Mouse (Mus musculus) heart, embryonic 16.5 days (tissue): ENCODE measurements at regions not wholly inside any gene's neighbourhood (a gene's known extent, or its start where the extent isn't known, plus 50 kb on each side); places are given as distances from the start of the nearest gene placed in this dataset.

Experiments used
- ATAC-seq: fragments of 200-750 bp; cut with Nextera tagmentation; replicated peaks from 2 replicates; pipeline ENCODE4 v1.8.0; 2017; ENCODE audit warnings: moderate number of reproducible peaks; ENCODE audit not compliant: insufficient read depth, low FRiP score; ENCODE audit errors: extremely low read depth
- H3K27ac ChIP-seq: fragments of 300-500 bp; sonication (generic); 2 replicates; pipeline ENCODE4 v1.5.1; 2014; ENCODE audit warnings: mild to moderate bottlenecking, low read length, control low read depth, moderate library complexity
- H3K27me3 ChIP-seq: fragments of 300-500 bp; sonication (generic); 2 replicates; pipeline ENCODE4 v1.6.1; 2014; ENCODE audit warnings: low read length, mixed read lengths; ENCODE audit not compliant: control insufficient read depth, insufficient read depth
- H3K36me3 ChIP-seq: fragments of 300-500 bp; sonication (generic); 2 replicates; pipeline ENCODE4 v1.6.1; 2014; ENCODE audit not compliant: control insufficient read depth, insufficient read depth
- H3K4me1 ChIP-seq: fragments of 300-500 bp; sonication (generic); 2 replicates; pipeline ENCODE4 v1.6.1; 2014; ENCODE audit warnings: low read length, mixed read lengths; ENCODE audit not compliant: control insufficient read depth, insufficient read depth
- H3K4me2 ChIP-seq: fragments of 300-500 bp; sonication (generic); 2 replicates; pipeline ENCODE4 v1.6.1; 2014; ENCODE audit warnings: low read depth, mild to moderate bottlenecking, control low read depth, low read length
- H3K4me3 ChIP-seq: fragments of 300-500 bp; sonication (generic); 2 replicates; pipeline ENCODE4 v1.5.1; 2014; ENCODE audit warnings: mild to moderate bottlenecking, control low read depth, low read length
- H3K9ac ChIP-seq: fragments of 300-500 bp; sonication (generic); 2 replicates; pipeline ENCODE4 v1.6.1; 2014; ENCODE audit warnings: low read length, control low read depth
- H3K9me3 ChIP-seq: fragments of 300-500 bp; sonication (generic); replicated peaks from 2 replicates; pipeline ENCODE4 v1.6.1; 2016; ENCODE audit warnings: low read length; ENCODE audit not compliant: control insufficient read depth
- WGBS: fragments of 180-500 bp; shearing (Covaris S2); extraction: QIAGEN DNeasy Blood & Tissue Kit; methylation state at CpG from one replicate; pipeline ENCODE4 v1.1.7; 2014; 5-methylcytosine and 5-hydroxymethylcytosine counted together

DNA sequence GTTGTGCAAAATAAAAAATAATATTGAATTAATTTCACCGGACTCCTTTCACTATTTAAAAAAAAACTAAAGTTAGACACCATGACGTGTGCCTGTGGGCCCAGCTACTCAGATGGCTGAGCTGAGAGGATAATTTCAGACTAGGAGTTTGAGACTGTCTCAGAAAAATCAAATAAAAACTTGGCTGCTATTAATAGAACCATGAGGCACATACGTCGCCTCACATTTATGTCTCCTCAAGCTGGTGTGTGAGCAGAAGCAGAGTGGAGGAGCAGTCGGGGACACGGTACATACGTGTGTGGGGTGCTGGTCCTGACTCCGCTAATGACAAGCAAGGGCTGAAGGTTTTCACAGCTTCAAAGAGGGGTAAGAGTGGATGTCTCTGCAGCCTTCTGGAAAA, 52.8 kb upstream of the Dmrtb1 start:
- 75% methylated on average over 8 of the region's 8 CpGs for WGBS
- Histone ChIP-seq H3K4me3 (no peak overlapping the region), H3K4me2 (no peak overlapping the region), H3K27ac (no peak overlapping the region), H3K27me3 (peaks cover 10% of the 10 kb centered on the region; the same call in 1 of the 2 replicates), H3K9ac (no peak overlapping the region), H3K36me3 (no peaks in the 10 kb centered on the region), H3K9me3 (no peaks in the 10 kb centered on the region), H3K4me1 (no peaks in the 10 kb centered on the region)
- ATAC-seq, result no peak

DNA sequence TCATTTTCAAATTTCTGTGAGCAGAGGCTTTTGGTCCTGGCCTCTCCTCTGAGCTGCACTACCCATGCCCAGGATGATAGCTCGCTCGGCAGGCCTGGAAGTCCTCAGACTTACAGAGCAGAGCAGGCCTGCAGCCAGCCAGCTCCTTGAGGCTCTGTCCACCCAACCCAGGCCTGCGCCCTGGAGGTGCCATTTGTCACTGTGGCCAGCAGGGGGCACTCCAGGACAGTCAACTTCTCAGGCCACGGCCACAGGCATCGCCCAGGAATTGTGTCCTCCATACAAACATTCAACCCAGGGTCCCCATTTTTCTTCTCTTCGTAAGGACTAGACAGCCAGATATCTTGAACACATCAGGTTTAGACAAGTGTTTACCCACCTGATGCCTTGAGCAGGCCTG, 53.9 kb upstream of the Dmrtb1 start:
- no peak overlapping the region for H3K9ac ChIP-seq
- H3K27me3 ChIP-seq, result peaks cover 13% of the 10 kb centered on the region; the same call in 1 of the 2 replicates
- H3K4me2 ChIP-seq, result no peak overlapping the region
- no peak overlapping the region for H3K27ac ChIP-seq
- H3K36me3 ChIP-seq, result no peaks in the 10 kb centered on the region
- H3K4me3 ChIP-seq, result no peak overlapping the region
- ATAC-seq, result peak; percentile 50; the same call in 1 of the 2 replicates
- WGBS, result 6% methylated on average over 6 of the region's 6 CpGs
- no peaks in the 10 kb centered on the region for H3K4me1 ChIP-seq
- no peaks in the 10 kb centered on the region for H3K9me3 ChIP-seq

DNA sequence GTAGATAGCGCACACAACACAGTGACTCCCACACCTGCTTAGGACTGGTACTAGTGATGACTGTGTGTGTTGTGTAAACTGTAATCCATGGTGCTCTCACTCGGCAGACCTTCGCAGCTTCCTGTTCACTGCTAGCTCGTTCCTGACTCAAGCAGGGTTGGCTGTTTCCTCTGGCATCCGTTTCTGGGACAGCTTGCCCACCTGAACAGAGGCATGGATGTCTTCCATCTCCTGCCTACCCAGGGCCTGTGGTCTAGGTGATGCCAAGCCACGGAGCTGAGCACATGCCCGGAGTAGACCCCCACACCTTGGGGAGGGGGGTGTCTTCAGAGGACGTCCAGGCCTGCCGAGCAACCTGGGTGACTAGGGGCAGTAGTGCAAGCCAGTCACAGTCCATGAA, 54.7 kb upstream of the Dmrtb1 start:
- 67% methylated on average over 9 of the region's 9 CpGs for WGBS
- H3K4me2 ChIP-seq, result no peak overlapping the region
- no peaks in the 10 kb centered on the region for H3K9me3 ChIP-seq
- H3K27ac ChIP-seq, result no peak overlapping the region
- H3K27me3 ChIP-seq, result peaks cover 15% of the 10 kb centered on the region; the same call in 1 of the 2 replicates
- ATAC-seq, result no peak
- H3K4me3 ChIP-seq, result no peak overlapping the region
- no peak overlapping the region for H3K9ac ChIP-seq
- H3K36me3 ChIP-seq, result no peaks in the 10 kb centered on the region
- H3K4me1 ChIP-seq, result no peaks in the 10 kb centered on the region

DNA sequence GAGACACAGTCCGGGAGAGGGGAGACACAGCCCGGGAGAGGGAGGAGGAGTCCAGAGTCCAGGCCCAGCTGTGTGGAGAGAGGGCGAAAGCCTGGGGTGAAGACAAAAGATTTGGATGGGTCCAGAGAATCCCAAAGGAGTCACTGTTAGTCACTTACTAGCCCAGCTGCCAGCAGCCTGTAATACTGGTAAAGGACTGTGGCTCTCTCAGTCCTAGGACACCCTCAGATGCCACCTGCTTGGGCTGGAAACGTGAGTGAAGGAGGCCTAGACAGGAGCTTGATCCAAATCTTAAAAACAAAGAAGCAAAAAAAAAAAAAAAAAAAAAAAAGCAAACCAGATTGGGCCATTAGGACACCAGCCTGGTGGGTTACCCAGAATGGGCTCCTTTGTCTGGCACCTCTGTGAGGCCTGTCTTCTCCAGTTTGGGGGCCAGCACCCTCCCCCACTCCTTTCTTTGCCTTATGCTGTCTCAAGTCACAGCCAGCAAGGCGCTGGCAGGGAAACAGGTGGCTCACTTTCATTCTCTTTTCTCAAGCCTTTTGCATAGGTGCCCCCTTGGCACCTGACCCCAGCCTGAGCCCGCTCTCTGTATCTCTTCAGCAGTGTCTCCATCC, 55.9 kb upstream of the Dmrtb1 start:
- Histone ChIP-seq H3K4me1 (no peaks in the 10 kb centered on the region), H3K4me3 (no peak overlapping the region), H3K27ac (no peak overlapping the region), H3K9me3 (no peaks in the 10 kb centered on the region), H3K9ac (no peak overlapping the region), H3K36me3 (no peaks in the 10 kb centered on the region), H3K4me2 (no peak overlapping the region), H3K27me3 (peaks cover 19% of the 10 kb centered on the region; the same call in 1 of the 2 replicates)
- WGBS, result 83% methylated on average over 6 of the region's 6 CpGs
- no peak for ATAC-seq

DNA sequence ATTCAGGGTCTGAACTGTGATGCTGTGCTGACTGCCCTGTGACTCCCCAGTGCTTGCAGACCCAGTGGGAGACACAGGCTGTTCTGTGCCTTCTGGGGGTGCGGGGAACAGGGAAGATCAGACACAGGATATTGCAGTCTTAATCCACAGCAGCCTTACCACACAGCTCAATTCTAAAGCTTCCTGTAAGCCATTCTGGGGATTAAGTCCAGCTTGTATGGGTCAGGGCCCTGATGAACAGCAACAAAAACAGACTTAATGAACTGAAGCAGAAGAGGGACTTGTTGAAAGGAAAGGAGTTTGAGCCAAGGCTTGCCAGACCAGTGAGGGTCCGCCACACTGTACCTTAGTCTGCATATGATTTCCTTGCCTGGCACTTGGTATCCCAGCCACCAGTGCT, 58.4 kb upstream of the Lrp8 start:
- Histone ChIP-seq H3K4me1 (peaks cover 11% of the 10 kb centered on the region), H3K36me3 (no peaks in the 10 kb centered on the region), H3K9ac (no peak overlapping the region), H3K4me3 (no peak overlapping the region), H3K9me3 (no peaks in the 10 kb centered on the region), H3K27ac (no peak overlapping the region), H3K27me3 (peaks cover 20% of the 10 kb centered on the region; the same call in 1 of the 2 replicates), H3K4me2 (no peak overlapping the region)
- ATAC-seq, result no peak
- 85% methylated on average over 2 of the region's 2 CpGs for WGBS

DNA sequence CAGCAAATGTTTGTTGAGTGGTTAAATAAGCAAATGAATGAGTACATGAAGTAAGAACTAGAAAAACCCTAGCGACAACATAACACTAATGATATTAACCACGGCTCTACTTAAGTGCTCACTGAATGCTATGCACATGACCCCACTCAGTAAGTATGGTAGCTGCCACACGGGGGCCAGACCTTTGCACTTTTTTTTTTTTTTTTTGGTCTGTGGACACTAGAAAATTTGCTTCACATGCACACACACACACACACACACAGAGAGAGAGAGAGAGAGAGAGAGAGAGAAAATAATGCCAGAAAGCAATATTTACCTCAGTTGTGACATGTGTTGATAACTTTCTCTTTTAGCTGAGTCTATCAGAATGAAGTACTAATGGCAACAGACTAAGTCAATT, 55.7 kb upstream of the Lrp8 start:
- Histone ChIP-seq H3K27ac (no peak overlapping the region), H3K36me3 (no peaks in the 10 kb centered on the region), H3K9me3 (no peaks in the 10 kb centered on the region), H3K4me3 (no peak overlapping the region), H3K27me3 (peaks cover 12% of the 10 kb centered on the region; the same call in 1 of the 2 replicates), H3K4me2 (no peak overlapping the region), H3K4me1 (peaks cover 11% of the 10 kb centered on the region), H3K9ac (no peak overlapping the region)
- no peak for ATAC-seq
- WGBS, result 85% methylated on average over 3 of the region's 3 CpGs

DNA sequence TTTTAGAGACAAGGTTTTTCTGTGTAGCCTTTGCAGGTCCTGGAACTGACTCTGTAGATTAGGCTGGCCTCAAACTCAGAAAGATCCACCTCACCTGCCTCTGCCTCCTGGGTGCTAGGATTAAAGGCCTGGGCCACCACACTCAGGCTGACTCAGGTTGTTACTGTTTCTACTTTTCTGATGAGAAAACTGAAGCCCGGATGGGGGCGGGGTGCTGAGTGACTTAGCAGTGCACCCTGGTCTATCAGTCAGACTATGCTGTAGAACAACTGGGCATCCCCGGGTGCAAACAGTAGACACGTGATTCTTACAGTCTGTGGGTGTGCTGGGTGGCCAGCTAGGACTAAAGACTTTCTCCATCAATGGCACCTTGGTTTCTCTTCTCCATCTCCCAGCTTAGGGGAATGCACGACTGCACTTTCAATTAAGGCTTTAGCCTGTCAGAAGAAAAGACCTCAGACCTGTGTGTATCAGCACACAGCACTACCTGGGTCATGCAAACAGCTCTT, 55.1 kb upstream of the Lrp8 start:
- peaks cover 11% of the 10 kb centered on the region for H3K4me1 ChIP-seq
- no peak overlapping the region for H3K4me3 ChIP-seq
- ATAC-seq, result no peak
- peaks cover 12% of the 10 kb centered on the region; the same call in 1 of the 2 replicates for H3K27me3 ChIP-seq
- H3K27ac ChIP-seq, result no peak overlapping the region
- H3K9ac ChIP-seq, result no peak overlapping the region
- WGBS, result 71% methylated on average over 5 of the region's 5 CpGs
- H3K36me3 ChIP-seq, result no peaks in the 10 kb centered on the region
- no peaks in the 10 kb centered on the region for H3K9me3 ChIP-seq
- H3K4me2 ChIP-seq, result no peak overlapping the region

DNA sequence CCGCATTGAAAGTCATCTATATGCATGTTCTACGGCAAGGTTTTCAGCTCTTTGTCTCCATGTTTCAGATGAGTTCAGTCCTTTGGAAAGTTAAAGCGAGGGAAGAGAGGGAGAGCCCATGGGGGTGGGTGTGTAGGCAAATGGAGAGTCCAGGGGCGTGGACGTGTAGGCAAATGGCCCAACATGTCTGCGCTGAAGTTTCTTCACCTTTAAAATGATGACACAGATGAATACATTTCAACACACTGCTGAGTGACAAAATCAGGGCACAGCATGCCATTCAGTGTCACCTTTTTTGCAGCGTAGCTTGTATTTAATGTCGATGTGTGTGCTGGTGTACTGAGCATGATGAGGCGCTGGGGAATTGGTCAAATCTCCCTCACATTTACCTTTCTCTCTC, 54.6 kb upstream of the Lrp8 start:
- H3K36me3 ChIP-seq, result no peaks in the 10 kb centered on the region
- H3K4me2 ChIP-seq, result no peak overlapping the region
- WGBS, result 72% methylated on average over 9 of the region's 9 CpGs
- H3K27me3 ChIP-seq, result peaks cover 9% of the 10 kb centered on the region; the same call in 1 of the 2 replicates
- H3K9me3 ChIP-seq, result no peaks in the 10 kb centered on the region
- H3K9ac ChIP-seq, result no peak overlapping the region
- H3K4me1 ChIP-seq, result peaks cover 11% of the 10 kb centered on the region
- no peak overlapping the region for H3K4me3 ChIP-seq
- no peak for ATAC-seq
- no peak overlapping the region for H3K27ac ChIP-seq

DNA sequence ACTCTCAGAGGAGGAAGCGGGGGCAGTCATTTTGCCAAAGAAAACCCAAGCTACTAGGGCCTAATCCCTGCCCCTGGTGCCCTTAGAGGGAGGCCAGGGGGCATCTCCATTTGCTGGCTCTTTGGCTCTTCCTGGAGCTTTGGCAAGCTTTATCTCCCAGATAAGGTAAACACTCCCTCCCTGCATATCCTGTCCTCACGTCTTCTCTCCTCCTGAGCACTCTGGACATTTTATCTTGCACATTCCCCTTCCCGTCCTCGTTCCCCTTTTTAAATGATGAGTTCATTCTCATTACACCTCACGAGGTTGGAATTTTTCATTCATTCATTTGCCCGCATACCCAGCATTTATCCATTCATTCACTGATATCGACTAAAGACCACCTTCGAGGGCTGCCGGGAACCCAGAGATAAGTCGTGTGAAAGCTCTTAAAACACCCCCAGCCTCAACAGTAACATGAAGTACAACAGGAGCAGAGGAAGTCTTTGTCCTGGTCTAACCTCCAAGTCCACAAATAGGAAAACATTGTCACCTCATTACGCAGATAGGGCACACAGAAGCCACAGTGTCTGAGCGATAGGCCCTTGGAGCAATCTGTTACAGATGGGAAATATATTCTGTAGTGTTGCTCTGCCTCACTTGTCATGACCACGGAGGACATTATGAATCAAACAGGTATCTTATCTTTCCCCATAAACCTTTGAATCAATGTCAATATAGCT, 54.0 kb upstream of the Lrp8 start:
- Histone ChIP-seq H3K4me3 (no peak overlapping the region), H3K9me3 (no peaks in the 10 kb centered on the region), H3K4me1 (peaks cover 11% of the 10 kb centered on the region), H3K36me3 (no peaks in the 10 kb centered on the region), H3K4me2 (peak overlapping the region; percentile 11; the same call in 1 of the 2 replicates), H3K9ac (no peak overlapping the region), H3K27ac (no peak overlapping the region), H3K27me3 (peaks cover 9% of the 10 kb centered on the region; the same call in 1 of the 2 replicates)
- ATAC-seq, result peak; percentile 46; the same call in 1 of the 2 replicates
- 12% methylated on average over 13 of the region's 13 CpGs for WGBS
